Mouse (Mus musculus): ENCODE measurements at regions not wholly inside any gene's neighbourhood (a gene's known extent, or its start where the extent isn't known, plus 50 kb on each side); places are given as distances from the start of the nearest gene placed in this dataset.
"Not testable (repeated sequence)": the region's sequence is repeated elsewhere in the genome, so short reads cannot be mapped to it uniquely, and the experiment has no call there.

GRCm38 (mm10) chr3:83416536-83416935 is 288.8 kb downstream of the Dchs2 start:
- DNase-seq (ENCODE audit: low spot score), result no peak

DNA sequence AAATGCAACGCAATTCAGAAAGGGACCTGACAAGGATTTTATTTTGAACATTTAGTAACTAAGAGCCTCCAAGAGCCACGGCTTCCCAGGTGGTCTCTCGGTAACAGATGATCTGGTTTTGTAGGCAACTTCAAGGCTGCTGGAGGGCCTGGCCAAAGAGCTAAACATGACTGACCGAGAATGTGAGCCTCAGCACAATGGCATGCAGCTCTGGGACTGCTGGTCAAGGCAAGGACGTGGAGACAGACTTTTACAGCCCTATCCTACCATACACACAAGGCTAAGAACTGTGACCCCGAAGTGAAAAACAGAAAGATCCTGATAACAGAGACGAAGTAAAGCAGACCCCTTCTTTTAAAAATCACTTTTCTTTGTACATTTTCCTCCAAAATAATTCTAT is 296.5 kb downstream of the Dchs2 start:
- DNase-seq (ENCODE audit: low spot score), result peak; percentile 34

DNA sequence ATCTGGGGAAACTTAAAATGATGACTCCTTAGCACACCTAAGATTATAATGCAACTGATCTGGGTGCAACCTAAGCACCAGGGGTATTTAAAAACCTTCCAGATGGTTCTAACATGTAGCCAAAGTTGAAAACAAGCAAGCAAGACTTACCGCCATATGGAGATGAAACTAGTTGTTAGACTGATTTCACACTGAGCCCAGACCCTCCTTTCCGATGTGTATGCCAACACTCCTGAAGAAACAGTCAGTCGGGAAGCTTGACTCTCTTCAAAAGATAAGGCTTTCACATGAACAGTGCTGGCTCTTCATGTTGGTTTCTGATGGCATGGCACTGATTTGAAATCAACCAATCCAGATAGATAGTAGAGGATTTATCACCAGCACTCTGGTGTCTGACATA is 301.6 kb downstream of the Dchs2 start:
- no peak for DNase-seq (ENCODE audit: low spot score)

DNA sequence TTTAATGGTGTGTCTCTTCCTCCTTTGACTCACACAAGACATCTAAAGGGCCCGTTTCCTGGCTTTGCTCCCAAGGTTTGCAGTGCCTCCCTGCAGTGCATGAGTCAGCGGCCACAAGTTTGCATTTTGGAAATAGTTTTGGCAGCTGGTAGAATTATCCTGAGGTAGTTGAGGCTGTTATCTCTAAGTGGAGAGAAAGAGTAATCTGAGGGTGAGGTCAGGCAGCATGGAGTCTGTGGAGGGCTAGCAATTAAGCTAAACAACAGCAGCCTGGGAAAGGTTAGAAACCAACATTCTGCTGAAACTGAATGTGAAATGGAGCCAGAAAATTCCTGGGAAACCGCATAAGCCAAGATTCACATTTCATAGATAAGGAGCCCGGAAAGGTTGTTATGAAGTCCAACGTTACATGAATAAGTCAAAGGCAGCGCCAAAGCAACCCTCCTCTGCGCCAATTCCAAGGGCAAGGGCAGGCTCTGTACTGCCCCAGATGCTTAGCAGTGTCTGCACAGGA is 318.5 kb downstream of the Dchs2 start:
- peak; percentile 33 for DNase-seq (ENCODE audit: low spot score)

DNA sequence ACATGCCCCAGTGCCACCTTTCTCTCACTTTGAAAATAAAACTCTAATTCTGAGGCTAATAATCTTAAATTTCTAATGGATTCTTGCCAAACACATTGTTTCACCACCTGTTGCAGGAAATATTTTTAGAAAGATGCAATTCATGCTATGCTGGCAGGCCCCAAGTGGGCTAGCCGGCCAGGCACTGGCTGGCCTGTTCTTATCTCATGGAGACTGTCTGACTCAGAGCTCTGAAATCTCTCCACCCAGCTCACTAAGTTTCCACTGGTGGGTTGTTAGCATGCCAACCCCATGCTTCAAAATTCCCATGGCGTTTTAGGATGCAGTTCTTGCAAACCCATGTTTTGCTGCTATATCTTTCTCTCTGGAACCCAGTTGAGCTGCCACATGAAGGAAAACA is 315.5 kb upstream of the Sfrp2 start:
- DNase-seq (ENCODE audit: low spot score), result no peak

DNA sequence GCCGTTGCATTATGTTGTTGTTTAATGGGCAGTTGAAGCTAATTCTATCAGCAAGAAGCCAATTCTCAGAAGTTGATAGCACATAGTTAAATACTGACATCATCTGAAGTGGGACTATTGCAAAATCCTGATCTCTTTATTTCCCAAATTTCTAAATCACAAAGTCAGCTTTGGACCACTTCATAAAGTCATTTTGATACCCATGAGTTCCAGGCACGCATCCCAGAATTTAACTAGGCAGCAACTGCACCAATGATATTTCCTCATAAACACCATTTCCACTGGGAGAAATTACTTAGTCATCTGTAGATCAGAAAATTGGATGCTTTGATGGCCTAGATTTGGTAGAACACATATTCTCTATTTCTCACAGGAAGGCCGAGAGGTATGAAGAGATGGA is 314.8 kb upstream of the Sfrp2 start:
- no peak for DNase-seq (ENCODE audit: low spot score)

GRCm38 (mm10) chr3:83453462-83453861 is 312.7 kb upstream of the Sfrp2 start:
- no peak for DNase-seq (ENCODE audit: low spot score)

DNA sequence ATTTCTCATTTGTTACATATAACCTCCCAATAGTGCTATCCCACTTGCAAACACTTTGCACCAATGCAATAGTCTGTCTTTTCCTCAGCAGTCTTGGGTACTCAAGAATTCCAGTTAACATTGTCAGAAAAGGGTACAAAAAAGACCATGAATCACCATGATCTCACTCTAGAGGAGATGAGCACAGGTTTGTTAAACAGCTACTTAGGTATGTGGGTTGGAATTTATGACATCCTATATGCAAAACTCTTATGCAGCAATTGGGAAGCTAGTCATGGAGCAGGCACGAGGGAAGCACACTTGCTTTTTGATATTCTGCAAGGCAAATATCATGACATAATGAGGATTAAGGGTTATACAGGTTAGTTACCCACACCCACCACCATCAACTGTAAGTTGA is 307.7 kb upstream of the Sfrp2 start:
- no peak for DNase-seq (ENCODE audit: low spot score)

DNA sequence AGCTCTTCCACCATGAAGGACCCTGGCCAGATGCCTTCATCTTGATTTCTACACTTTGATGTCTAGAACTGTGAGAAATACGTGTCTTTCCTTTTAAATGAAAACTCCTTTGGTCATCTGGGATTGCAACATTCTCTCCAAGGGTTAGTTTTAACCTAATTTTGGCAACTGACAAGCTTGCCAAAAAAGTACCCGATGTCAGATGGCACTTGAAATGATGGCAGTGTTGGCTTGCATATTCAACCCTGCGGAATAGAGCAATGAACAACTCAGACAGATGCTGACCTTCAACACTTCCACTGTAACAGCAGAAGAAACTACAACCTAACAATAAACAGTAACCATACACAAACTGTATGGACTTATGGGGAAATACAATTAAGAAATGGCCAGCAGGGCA is 286.9 kb upstream of the Sfrp2 start:
- DNase-seq (ENCODE audit: low spot score), result no peak

GRCm38 (mm10) chr3:83480176-83480575 is 285.9 kb upstream of the Sfrp2 start:
- no peak for DNase-seq (ENCODE audit: low spot score)

DNA sequence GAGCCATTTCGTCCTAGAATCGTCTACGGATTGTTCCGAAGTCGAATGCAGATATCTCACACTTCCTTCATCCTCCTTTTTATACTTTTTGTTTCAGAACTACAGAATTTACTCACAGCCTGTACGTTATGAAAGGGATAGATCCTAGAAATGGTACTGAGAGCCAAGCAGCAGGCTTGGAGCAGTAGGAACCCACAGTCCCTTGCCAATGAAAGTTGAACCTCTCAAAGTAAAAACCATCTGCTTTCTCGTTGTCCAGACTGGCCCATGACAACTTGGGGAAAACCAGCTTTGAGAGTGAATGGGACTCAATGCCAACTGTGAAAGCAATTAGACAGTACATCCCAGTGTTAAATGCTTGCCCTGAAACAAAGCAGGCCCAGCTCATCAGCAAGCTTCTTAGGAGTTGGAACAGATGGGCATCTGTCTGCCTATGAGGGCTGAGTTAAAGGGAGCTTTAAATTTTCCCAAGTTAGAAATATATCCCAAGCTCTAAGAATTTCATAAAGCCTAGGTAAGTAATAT is 279.9 kb upstream of the Sfrp2 start:
- DNase-seq (ENCODE audit: low spot score), result no peak

GRCm38 (mm10) chr3:83495584-83495983 is 270.5 kb upstream of the Sfrp2 start:
- DNase-seq (ENCODE audit: low spot score), result no peak

GRCm38 (mm10) chr3:83503901-83504300 is 262.2 kb upstream of the Sfrp2 start:
- DNase-seq (ENCODE audit: low spot score), result no peak

GRCm38 (mm10) chr3:83516614-83517013 is 249.5 kb upstream of the Sfrp2 start:
- no peak for DNase-seq (ENCODE audit: low spot score)

DNA sequence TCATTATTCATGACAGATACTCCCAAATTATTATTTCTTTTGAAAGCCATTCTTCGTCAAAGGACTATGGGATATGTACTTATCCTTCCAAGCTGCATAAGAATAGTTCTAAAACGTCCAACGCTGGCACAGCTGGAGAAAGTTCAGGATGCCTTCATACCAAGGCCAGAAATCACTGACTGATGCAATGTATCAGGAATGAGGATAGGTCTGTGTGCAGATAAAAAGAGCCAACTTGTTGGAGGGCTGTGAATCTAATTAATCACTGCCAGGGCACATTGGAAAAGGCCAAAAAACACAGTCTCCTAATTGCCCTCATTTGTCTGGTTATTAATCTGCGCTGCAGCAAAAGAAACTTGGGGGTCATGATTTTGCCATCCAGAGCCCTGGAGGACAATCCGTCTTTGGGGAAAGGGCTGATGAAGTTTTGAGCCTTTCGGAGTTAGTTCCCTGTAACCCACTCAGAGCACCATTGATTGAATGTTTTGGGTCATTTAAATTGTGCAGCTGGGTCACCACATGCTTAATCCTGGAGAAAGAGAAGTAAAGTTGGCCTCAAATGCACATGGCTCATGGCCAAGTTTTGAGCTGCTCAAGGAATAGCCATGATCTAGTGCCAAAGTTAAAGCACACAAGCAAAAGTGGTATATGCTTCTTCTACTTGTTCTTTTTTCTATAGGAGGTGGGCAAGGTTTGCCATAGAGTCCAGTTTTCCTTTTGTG is 248.0 kb upstream of the Sfrp2 start:
- DNase-seq (ENCODE audit: low spot score), result no peak

GRCm38 (mm10) chr3:83530243-83530847 is 235.8 kb upstream of the Sfrp2 start:
- DNase-seq (ENCODE audit: low spot score), result no peak

- not testable (repeated sequence) for DNase-seq (ENCODE audit: low spot score)
Measured at GRCm38 (mm10) chr3:83536624-83537023, 229.5 kb upstream of the Sfrp2 start.

DNA sequence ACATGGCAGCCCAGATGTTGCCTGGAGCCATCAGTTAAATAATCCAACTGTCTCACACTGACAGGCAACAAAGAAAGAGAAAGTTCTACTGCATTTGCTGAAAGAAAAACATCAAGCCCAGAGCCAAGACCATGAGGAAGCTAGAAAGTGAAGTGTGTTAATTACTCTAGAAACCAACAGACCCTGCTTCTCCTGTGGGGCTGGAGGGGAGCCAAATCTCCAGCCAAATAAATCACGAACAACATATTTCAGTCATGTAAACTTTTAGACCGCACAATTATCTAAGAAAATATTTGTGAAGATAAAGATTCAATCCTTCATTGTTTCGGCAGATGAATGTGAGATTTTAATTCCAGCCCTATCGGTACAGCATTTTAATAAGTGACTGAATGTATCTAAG is 228.9 kb upstream of the Sfrp2 start:
- no peak for DNase-seq (ENCODE audit: low spot score)

DNA sequence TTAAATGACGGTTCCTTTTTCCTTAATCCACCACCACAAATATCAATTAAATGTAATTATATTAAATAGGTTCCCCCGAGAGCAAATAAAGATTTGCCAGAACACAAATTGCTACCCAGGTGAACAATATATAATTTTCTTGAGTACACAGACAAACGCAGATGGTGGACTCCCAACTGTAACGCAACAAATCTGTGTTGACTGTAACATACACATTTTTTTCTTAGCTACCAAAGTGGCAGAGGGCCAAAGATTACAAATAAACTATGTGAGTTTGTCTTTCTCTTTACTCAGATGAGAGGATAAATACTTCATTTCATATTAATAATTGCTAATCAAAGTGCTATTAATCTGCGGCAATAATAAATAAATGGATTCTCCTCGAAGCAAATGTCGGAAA is 228.4 kb upstream of the Sfrp2 start:
- DNase-seq (ENCODE audit: low spot score), result no peak

DNA sequence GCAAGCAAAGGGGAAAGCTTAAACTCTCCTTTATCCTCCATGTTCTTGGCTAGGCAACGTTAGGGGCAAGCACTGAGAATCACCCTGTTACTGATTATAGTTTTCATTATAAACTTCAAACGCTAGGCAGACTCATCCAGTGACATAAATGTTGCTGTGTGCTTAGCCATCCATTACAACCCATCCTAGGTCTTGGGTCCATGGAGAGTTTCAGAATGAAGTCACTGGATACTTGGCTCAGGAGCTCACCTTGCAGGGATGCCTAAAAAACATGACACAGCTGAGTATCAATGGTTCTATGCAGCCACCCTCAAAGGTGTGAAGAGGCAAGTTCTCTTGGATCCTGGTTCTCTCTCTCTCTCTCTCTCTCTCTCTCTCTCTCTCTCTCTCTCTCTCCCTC is 227.2 kb upstream of the Sfrp2 start:
- no peak for DNase-seq (ENCODE audit: low spot score)

DNA sequence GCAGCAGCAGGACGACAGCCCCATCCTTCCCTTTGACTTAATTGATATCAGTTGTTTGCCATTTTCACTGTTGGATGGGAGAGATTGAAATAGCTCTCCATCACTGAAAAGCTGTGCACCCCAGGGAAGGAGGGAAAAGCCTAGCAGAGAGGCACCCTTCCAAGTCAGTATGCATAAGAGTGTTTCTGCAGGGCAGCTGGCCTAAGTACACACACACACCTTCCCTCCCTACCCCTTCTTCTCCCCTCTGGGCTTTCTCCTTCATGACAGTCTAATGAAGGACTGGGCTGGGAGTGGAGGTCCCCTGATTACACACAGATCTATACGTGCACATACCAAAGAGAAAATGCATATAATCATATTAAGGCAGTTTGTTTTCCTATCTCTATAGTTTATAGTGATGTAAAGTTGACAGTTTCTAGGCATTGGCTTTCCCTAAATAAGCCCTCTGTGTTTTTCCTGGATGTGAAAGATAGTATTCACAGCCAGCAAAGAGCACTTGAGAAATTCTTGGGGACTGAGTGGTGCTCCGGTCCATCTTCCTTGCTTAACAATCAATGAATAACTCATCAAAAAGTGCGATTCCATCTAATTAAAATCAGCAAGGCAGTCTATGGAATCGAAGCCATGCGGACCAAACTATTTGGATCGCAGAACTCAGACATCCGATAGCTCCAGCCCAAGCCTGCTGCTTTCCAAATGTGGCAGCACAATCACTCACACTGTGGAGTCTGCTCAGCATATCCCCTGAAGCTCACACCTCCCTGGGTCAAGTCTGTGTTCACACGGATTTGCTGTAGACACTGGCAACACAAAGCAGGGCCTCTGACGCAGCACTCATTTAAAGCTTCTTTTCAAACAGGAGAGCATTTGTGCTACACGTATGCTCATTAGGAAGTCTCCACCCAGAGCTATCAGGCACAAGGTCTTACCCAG is 224.9 kb upstream of the Sfrp2 start:
- DNase-seq (ENCODE audit: low spot score), result no peak

- no peak for DNase-seq (ENCODE audit: low spot score)
Measured at GRCm38 (mm10) chr3:83552516-83553139, 213.5 kb upstream of the Sfrp2 start.
